Mouse (Mus musculus) liver, embryonic 11.5 days (tissue): ENCODE data around the gene Chd2. TPM values are rescaled to one million over a fixed set of nuclear protein-coding genes. Genes with fewer than 3 reads are reported as not detected.

Experiments
- ATAC-seq: fragments of 200-750 bp; cut with Nextera tagmentation; replicated peaks from 2 replicates; pipeline ENCODE4 v1.8.0; 2017; ENCODE audit warnings: moderate number of reproducible peaks, mild to moderate bottlenecking, moderate TSS enrichment, moderate library complexity; ENCODE audit not compliant: low FRiP score
- DNase-seq: peaks from one replicate; pipeline ENCODE4 v3.0.0-alpha.2; 2017; ENCODE audit warnings: low spot score
- H3K27ac ChIP-seq: fragments of 300-500 bp; sonication (generic); 2 replicates; pipeline ENCODE4 v1.5.1; 2014; ENCODE audit warnings: mild to moderate bottlenecking, low read depth, low read length, control low read depth
- H3K27me3 ChIP-seq: fragments of 300-500 bp; sonication (generic); replicated peaks from 2 replicates; pipeline ENCODE4 v1.6.1; 2014; ENCODE audit warnings: low read length, mixed read lengths; ENCODE audit not compliant: control insufficient read depth, insufficient read depth
- H3K36me3 ChIP-seq: fragments of 300-500 bp; sonication (generic); 2 replicates; pipeline ENCODE4 v1.6.1; 2014; ENCODE audit warnings: mild to moderate bottlenecking, low read length, moderate library complexity, mixed read lengths; ENCODE audit not compliant: control insufficient read depth, insufficient read depth
- H3K4me1 ChIP-seq: fragments of 300-500 bp; sonication (generic); replicated peaks from 2 replicates; pipeline ENCODE4 v1.6.1; 2014; ENCODE audit warnings: low read length, mixed read lengths; ENCODE audit not compliant: control insufficient read depth, insufficient read depth
- H3K4me2 ChIP-seq: fragments of 300-500 bp; sonication (generic); 2 replicates; pipeline ENCODE4 v1.6.1; 2014; ENCODE audit warnings: mild to moderate bottlenecking, control low read depth, moderate library complexity
- H3K4me3 ChIP-seq: fragments of 300-500 bp; sonication (generic); 2 replicates; pipeline ENCODE4 v1.5.1; 2014; ENCODE audit warnings: low read depth, low read length, control low read depth
- H3K9ac ChIP-seq: fragments of 300-500 bp; sonication (generic); 2 replicates; pipeline ENCODE4 v1.6.1; 2014; ENCODE audit warnings: low read depth, low read length, control low read depth
- H3K9me3 ChIP-seq: fragments of 300-500 bp; sonication (generic); 2 replicates; pipeline ENCODE4 v1.6.1; 2016; ENCODE audit warnings: low read length, inconsistent platforms, mixed read lengths; ENCODE audit not compliant: control insufficient read depth
- WGBS: fragments of 180-500 bp; shearing (Covaris S2); extraction: QIAGEN DNeasy Blood & Tissue Kit; methylation state at CpG from one replicate; pipeline ENCODE4 v1.1.7; 2014; 5-methylcytosine and 5-hydroxymethylcytosine counted together
- polyA plus RNA-seq: library from polyadenylated mRNA; unstranded; fragments of >200 nt; fragmentation: Nextera tagmentation; extraction: Ambion mirVana; gene quantifications from 2 replicates; pipeline ENCODE4 v1.2.1, GENCODE M21; 2014

Gene Chd2
- polyA plus RNA-seq, 1 experiment from 2014 or later = 34.5 TPM

- H3K4me2 ChIP-seq = no peak overlapping the region
- H3K9me3 ChIP-seq = no peaks in the 10 kb centered on the region
- ATAC-seq = no peak
- no peak overlapping the region for H3K27ac ChIP-seq
- H3K9ac ChIP-seq = no peak overlapping the region
- 30% methylated on average over 3 of the region's 3 CpGs for WGBS
- H3K36me3 ChIP-seq = no peaks in the 10 kb centered on the region
- H3K4me1 ChIP-seq = peaks cover 5% of the 10 kb centered on the region; the same call in 1 of the 2 replicates
- no peak for DNase-seq
- H3K27me3 ChIP-seq = no peaks in the 10 kb centered on the region; the same call in 1 of the 2 replicates
- no peak overlapping the region for H3K4me3 ChIP-seq
Observed at GRCm38 (mm10) chr7:73572571-73572970, 30.9 kb upstream of the Chd2 start.

GRCm38 (mm10) chr7:73568801-73569403 lies 27.3 kb upstream of the Chd2 start:
- DNase-seq = no peak

GRCm38 (mm10) chr7:73567754-73568161 lies 26.1 kb upstream of the Chd2 start:
- H3K9me3 ChIP-seq = no peaks in the 10 kb centered on the region
- H3K4me3 ChIP-seq = no peak overlapping the region
- H3K36me3 ChIP-seq = no peaks in the 10 kb centered on the region
- no peak overlapping the region for H3K4me2 ChIP-seq
- 0 out of 2 replicates have a peak, but pooled peaks cover 6% of the 10 kb centered on the region for H3K4me1 ChIP-seq
- no peak for ATAC-seq
- H3K27me3 ChIP-seq = no peaks in the 10 kb centered on the region
- no peak for DNase-seq
- H3K27ac ChIP-seq = no peak overlapping the region
- H3K9ac ChIP-seq = no peak overlapping the region
- WGBS = 51% methylated on average over 4 of the region's 4 CpGs

More at GRCm38 (mm10) chr7:73568801-73569403, 27.3 kb upstream of the Chd2 start:
- no peak overlapping the region for H3K9ac ChIP-seq
- H3K36me3 ChIP-seq = no peaks in the 10 kb centered on the region
- 80% methylated on average over 3 of the region's 3 CpGs for WGBS
- H3K9me3 ChIP-seq = no peaks in the 10 kb centered on the region
- H3K27ac ChIP-seq = no peak overlapping the region
- H3K4me2 ChIP-seq = no peak overlapping the region
- H3K4me1 ChIP-seq = 0 out of 2 replicates have a peak, but pooled peaks cover 6% of the 10 kb centered on the region
- H3K4me3 ChIP-seq = no peak overlapping the region
- no peaks in the 10 kb centered on the region for H3K27me3 ChIP-seq
- 0 out of 2 replicates have a peak, but pooled peaks have one; percentile 12 for ATAC-seq

GRCm38 (mm10) chr7:73564131-73564530 lies 22.5 kb upstream of the Chd2 start:
- Histone ChIP-seq H3K27me3 (no peaks in the 10 kb centered on the region), H3K36me3 (no peaks in the 10 kb centered on the region), H3K4me1 (peaks cover 19% of the 10 kb centered on the region), H3K9me3 (no peaks in the 10 kb centered on the region), H3K4me3 (no peak overlapping the region), H3K4me2 (no peak overlapping the region), H3K27ac (no peak overlapping the region), H3K9ac (no peak overlapping the region)
- WGBS = 81% methylated on average over 6 of the region's 6 CpGs
- no peak for ATAC-seq
- DNase-seq = no peak

- ATAC-seq = no peak
- Histone ChIP-seq H3K36me3 (no peaks in the 10 kb centered on the region), H3K4me3 (no peak overlapping the region), H3K4me2 (peak overlapping the region; percentile 26), H3K4me1 (peaks cover 12% of the 10 kb centered on the region), H3K27ac (no peak overlapping the region), H3K27me3 (no peaks in the 10 kb centered on the region), H3K9me3 (no peaks in the 10 kb centered on the region), H3K9ac (peak overlapping the region; percentile 17; the same call in 1 of the 2 replicates)
- no peak for DNase-seq
- 26% methylated on average over 10 of the region's 10 CpGs for WGBS
Observed at GRCm38 (mm10) chr7:73561492-73562055, 19.9 kb upstream of the Chd2 start.

- H3K27me3 ChIP-seq = no peaks in the 10 kb centered on the region
Observed at GRCm38 (mm10) chr7:73560811-73561210, 19.2 kb upstream of the Chd2 start.

GRCm38 (mm10) chr7:73559853-73560190 lies 18.2 kb upstream of the Chd2 start:
- Histone ChIP-seq H3K4me3 (peak overlapping the region; percentile 100), H3K9ac (peak overlapping the region; percentile 90), H3K36me3 (no peaks in the 10 kb centered on the region), H3K9me3 (no peaks in the 10 kb centered on the region), H3K27ac (peak overlapping the region; percentile 100; the same call in 1 of the 2 replicates), H3K27me3 (no peaks in the 10 kb centered on the region), H3K4me2 (peak overlapping the region; percentile 93), H3K4me1 (peaks cover 12% of the 10 kb centered on the region)
- 75% methylated on average over 6 of the region's 6 CpGs for WGBS
- DNase-seq (no peak), ATAC-seq (no peak)

More at GRCm38 (mm10) chr7:73560811-73561210, 19.2 kb upstream of the Chd2 start:
- WGBS = 85% methylated on average over 6 of the region's 6 CpGs
- H3K27ac ChIP-seq = no peak overlapping the region
- ATAC-seq = no peak
- H3K4me1 ChIP-seq = peaks cover 12% of the 10 kb centered on the region
- H3K4me3 ChIP-seq = no peak overlapping the region
- no peak overlapping the region for H3K4me2 ChIP-seq
- H3K9me3 ChIP-seq = no peaks in the 10 kb centered on the region
- no peak overlapping the region for H3K9ac ChIP-seq
- H3K36me3 ChIP-seq = no peaks in the 10 kb centered on the region
- no peak for DNase-seq

GRCm38 (mm10) chr7:73559170-73559852 lies 17.7 kb upstream of the Chd2 start:
- peaks cover 12% of the 10 kb centered on the region for H3K4me1 ChIP-seq
- peak overlapping the region; percentile 90 for H3K9ac ChIP-seq
- H3K4me3 ChIP-seq = peak overlapping the region; percentile 100
- no peaks in the 10 kb centered on the region for H3K9me3 ChIP-seq
- peak overlapping the region; percentile 100 for H3K27ac ChIP-seq
- no peaks in the 10 kb centered on the region for H3K27me3 ChIP-seq
- H3K36me3 ChIP-seq = no peaks in the 10 kb centered on the region
- no peak for DNase-seq
- ATAC-seq = no peak
- WGBS = 17% methylated on average over 8 of the region's 8 CpGs
- H3K4me2 ChIP-seq = peak overlapping the region; percentile 93
